Mouse (Mus musculus): ENCODE measurements around the gene Slco1a5. TPM values are rescaled to one million over a fixed set of nuclear protein-coding genes. Genes with fewer than 3 reads are reported as not detected.
A peak's percentile ranks its signal among the peaks of the same experiment; 100 is the strongest.
"Not testable (repeated sequence)": the region's sequence is repeated elsewhere in the genome, so short reads cannot be mapped to it uniquely, and the experiment has no call there.

Slco1a5 gene
- polyA plus RNA-seq, 1 experiment, result not detected

- H3K4me1 ChIP-seq (ENCODE audit: control insufficient read depth, insufficient read depth, insufficient read length, low read length), result peaks cover 4% of the 10 kb centered on the region; the same call in 1 of the 2 replicates
- no peaks in the 10 kb centered on the region for H3K27me3 ChIP-seq (ENCODE audit: control insufficient read depth, insufficient read depth, low read length)
- TF ChIP-seq CTCF (IDR thresholded peaks at IDR 0.05; ENCODE audit: extremely low read depth, insufficient read length, insufficient replicate concordance, low read depth, low read length), result no peak
- TF ChIP-seq POLR2A (IDR thresholded peaks at IDR 0.05; ENCODE audit: low read depth, low read length), result no peak
- H3K27ac ChIP-seq (ENCODE audit: insufficient read depth, low read depth, low read length), result peak overlapping the region; percentile 44
- no peak overlapping the region for H3K4me3 ChIP-seq (ENCODE audit: low read depth, low read length)
- 33% methylated on average over 12 of the region's 12 CpGs for WGBS
- H3K36me3 ChIP-seq (ENCODE audit: control insufficient read depth, insufficient read depth, low read length), result no peaks in the 10 kb centered on the region
These were observed 33.2 kb downstream of the Slco1a5 start for GRCm38 (mm10) chr6:142289413-142290118.

- Histone ChIP-seq H3K4me3 (ENCODE audit: low read depth, low read length) (no peak overlapping the region), H3K27ac (ENCODE audit: insufficient read depth, low read depth, low read length) (no peak overlapping the region), H3K4me1 (ENCODE audit: control insufficient read depth, insufficient read depth, insufficient read length, low read length) (no peaks in the 10 kb centered on the region), H3K27me3 (ENCODE audit: control insufficient read depth, insufficient read depth, low read length) (no peaks in the 10 kb centered on the region), H3K36me3 (ENCODE audit: control insufficient read depth, insufficient read depth, low read length) (no peaks in the 10 kb centered on the region)
- WGBS, result 9% methylated on average over 4 of the region's 4 CpGs
- no peak for TF ChIP-seq CTCF (IDR thresholded peaks at IDR 0.05; ENCODE audit: extremely low read depth, insufficient read length, insufficient replicate concordance, low read depth, low read length)
- TF ChIP-seq POLR2A (IDR thresholded peaks at IDR 0.05; ENCODE audit: low read depth, low read length), result no peak
These were observed 46.9 kb downstream of the Slco1a5 start for GRCm38 (mm10) chr6:142275721-142276442.

DNA sequence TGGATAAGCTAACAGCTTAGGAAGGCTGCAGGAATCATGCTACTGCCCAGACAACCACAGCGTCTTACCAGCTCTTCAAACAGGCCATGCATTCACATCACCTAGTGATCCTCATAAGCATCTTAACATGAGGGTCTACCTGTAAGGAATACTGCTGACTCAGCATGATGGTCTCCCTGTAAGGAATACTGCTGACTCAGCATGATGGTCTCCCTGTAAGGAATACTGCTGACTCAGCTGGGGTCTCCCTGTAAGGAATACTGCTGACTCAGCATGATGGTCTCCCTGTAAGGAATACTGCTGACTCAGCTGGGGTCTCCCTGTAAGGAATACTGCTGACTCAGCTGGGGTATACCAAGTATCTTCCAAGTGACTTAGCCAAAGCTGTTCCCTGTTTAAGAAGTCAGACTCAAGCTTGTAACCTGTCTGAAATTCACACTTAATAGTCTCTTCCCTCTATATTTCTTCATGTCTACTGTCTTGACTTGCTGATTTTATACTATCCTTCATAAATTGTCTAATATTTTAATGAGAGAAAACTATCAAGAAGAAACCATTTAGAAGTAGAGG lies 72.0 kb downstream of the Slco1a5 start:
- not testable (repeated sequence) for H3K4me3 ChIP-seq (ENCODE audit: low read depth, low read length); H3K4me1 ChIP-seq (ENCODE audit: control insufficient read depth, insufficient read depth, insufficient read length, low read length); H3K36me3 ChIP-seq (ENCODE audit: control insufficient read depth, insufficient read depth, low read length); H3K27ac ChIP-seq (ENCODE audit: insufficient read depth, low read depth, low read length); H3K27me3 ChIP-seq (ENCODE audit: control insufficient read depth, insufficient read depth, low read length)
- 88% methylated on average over 1 of the region's 1 CpGs for WGBS

DNA sequence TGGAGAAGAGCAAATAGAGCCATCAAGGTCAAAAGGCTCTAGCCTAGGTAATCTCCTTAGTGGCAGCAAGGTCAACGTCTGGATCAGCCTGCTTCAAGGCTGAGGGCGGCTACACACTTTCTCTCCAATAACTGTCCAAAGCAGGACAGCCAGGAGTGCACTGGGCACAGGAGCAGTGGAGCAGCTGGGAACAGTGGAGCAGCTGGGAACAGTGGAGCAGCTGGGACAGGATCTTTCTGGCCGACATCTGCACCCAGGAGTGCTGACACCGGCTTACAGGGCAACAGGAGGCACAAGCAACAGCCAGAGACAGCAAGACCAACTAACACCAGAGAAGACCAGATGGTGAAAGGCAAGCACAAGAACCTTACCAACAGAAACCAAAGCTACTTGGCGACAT lies 77.7 kb downstream of the Slco1a5 start:
- Histone ChIP-seq H3K36me3 (ENCODE audit: control insufficient read depth, insufficient read depth, low read length) (no peaks in the 10 kb centered on the region), H3K4me3 (ENCODE audit: low read depth, low read length) (no peak overlapping the region), H3K27ac (ENCODE audit: insufficient read depth, low read depth, low read length) (no peak overlapping the region), H3K27me3 (ENCODE audit: control insufficient read depth, insufficient read depth, low read length) (no peaks in the 10 kb centered on the region), H3K4me1 (ENCODE audit: control insufficient read depth, insufficient read depth, insufficient read length, low read length) (no peaks in the 10 kb centered on the region)
- 70% methylated on average over 5 of the region's 5 CpGs for WGBS
- TF ChIP-seq CTCF (IDR thresholded peaks at IDR 0.05; ENCODE audit: extremely low read depth, insufficient read length, insufficient replicate concordance, low read depth, low read length) (no peak), POLR2A (IDR thresholded peaks at IDR 0.05; ENCODE audit: low read depth, low read length) (no peak)

- 57% methylated on average over 1 of the region's 1 CpGs for WGBS
- TF ChIP-seq CTCF (IDR thresholded peaks at IDR 0.05; ENCODE audit: extremely low read depth, insufficient read length, insufficient replicate concordance, low read depth, low read length) (no peak), POLR2A (IDR thresholded peaks at IDR 0.05; ENCODE audit: low read depth, low read length) (no peak)
- H3K4me3 ChIP-seq (ENCODE audit: low read depth, low read length), result no peak overlapping the region
- H3K27ac ChIP-seq (ENCODE audit: insufficient read depth, low read depth, low read length), result no peak overlapping the region
- no peaks in the 10 kb centered on the region for H3K4me1 ChIP-seq (ENCODE audit: control insufficient read depth, insufficient read depth, insufficient read length, low read length)
- no peaks in the 10 kb centered on the region for H3K27me3 ChIP-seq (ENCODE audit: control insufficient read depth, insufficient read depth, low read length)
- H3K36me3 ChIP-seq (ENCODE audit: control insufficient read depth, insufficient read depth, low read length), result no peaks in the 10 kb centered on the region
These were observed 83.3 kb downstream of the Slco1a5 start for GRCm38 (mm10) chr6:142239468-142239867.

GRCm38 (mm10) chr6:142220138-142220537 lies 102.6 kb downstream of the Slco1a5 start:
- Histone ChIP-seq H3K4me3 (ENCODE audit: low read depth, low read length) (no peak overlapping the region), H3K4me1 (ENCODE audit: control insufficient read depth, insufficient read depth, insufficient read length, low read length) (no peaks in the 10 kb centered on the region), H3K27ac (ENCODE audit: insufficient read depth, low read depth, low read length) (no peak overlapping the region), H3K36me3 (ENCODE audit: control insufficient read depth, insufficient read depth, low read length) (no peaks in the 10 kb centered on the region), H3K27me3 (ENCODE audit: control insufficient read depth, insufficient read depth, low read length) (no peaks in the 10 kb centered on the region)
- TF ChIP-seq POLR2A (IDR thresholded peaks at IDR 0.05; ENCODE audit: low read depth, low read length) (no peak), CTCF (IDR thresholded peaks at IDR 0.05; ENCODE audit: extremely low read depth, insufficient read length, insufficient replicate concordance, low read depth, low read length) (no peak)

DNA sequence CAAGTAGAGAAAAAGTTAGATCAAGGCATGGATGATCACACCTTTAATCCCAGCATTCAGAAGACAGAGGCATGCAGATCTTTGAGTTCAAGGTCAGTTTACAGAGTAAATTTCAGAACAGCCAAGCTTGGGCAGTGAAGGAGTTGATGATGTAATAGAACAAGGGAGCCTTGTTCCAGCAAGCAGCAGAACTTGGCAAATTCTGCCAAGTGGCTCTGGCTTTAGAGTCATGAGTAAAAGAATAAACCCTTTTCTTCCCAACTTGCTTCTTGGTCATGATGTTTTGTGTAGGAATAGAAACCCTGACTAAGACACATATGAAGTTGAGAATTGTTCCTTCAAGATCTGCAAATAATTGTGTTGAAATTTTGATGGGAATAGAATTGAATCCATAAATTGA lies 111.0 kb downstream of the Slco1a5 start:
- H3K27me3 ChIP-seq (ENCODE audit: control insufficient read depth, insufficient read depth, low read length), result no peaks in the 10 kb centered on the region
- no peaks in the 10 kb centered on the region for H3K4me1 ChIP-seq (ENCODE audit: control insufficient read depth, insufficient read depth, insufficient read length, low read length)
- TF ChIP-seq CTCF (IDR thresholded peaks at IDR 0.05; ENCODE audit: extremely low read depth, insufficient read length, insufficient replicate concordance, low read depth, low read length) (no peak), POLR2A (IDR thresholded peaks at IDR 0.05; ENCODE audit: low read depth, low read length) (no peak)
- H3K4me3 ChIP-seq (ENCODE audit: low read depth, low read length), result no peak overlapping the region
- H3K36me3 ChIP-seq (ENCODE audit: control insufficient read depth, insufficient read depth, low read length), result no peaks in the 10 kb centered on the region
- H3K27ac ChIP-seq (ENCODE audit: insufficient read depth, low read depth, low read length), result no peak overlapping the region

Data from small intestine, adult 2 months (tissue).